Mouse (Mus musculus): Measurements from ENCODE around the gene Lsamp. TPM values are rescaled to one million over a fixed set of nuclear protein-coding genes. Genes with fewer than 3 reads are reported as not detected.
A peak's percentile ranks its signal among the peaks of the same experiment; 100 is the strongest.
"Not testable (repeated sequence)": the region's sequence is repeated elsewhere in the genome, so short reads cannot be mapped to it uniquely, and the experiment has no call there.

Lsamp gene
- polyA plus RNA-seq, 1 experiment from 2014 or later: 1.5 TPM

DNA sequence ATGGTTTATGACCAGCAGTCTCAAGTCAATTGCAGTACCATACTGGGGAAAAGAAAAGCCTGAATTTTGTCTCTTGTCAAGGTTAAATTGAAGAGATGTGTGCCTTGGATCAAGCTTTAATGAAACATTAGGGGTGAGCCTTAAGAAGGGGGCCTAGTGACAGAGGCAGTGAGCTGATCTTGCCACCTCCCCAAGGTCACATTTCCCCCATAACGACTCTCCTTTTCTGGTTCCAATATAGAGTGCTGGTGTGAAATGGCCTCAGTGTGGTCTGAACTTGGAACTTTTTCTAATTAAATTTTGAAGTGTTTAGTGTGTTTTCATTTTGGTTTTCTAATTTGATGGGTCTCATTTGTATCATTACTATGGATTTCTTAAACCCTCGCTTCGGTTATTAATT is 623.3 kb downstream of the Lsamp start:
- TF ChIP-seq CTCF (IDR thresholded peaks at IDR 0.05; ENCODE audit: low read depth): no peak
- no peaks in the 10 kb centered on the region for H3K36me3 ChIP-seq (ENCODE audit: control insufficient read depth, insufficient read depth)
- H3K27ac ChIP-seq (ENCODE audit: low read depth, low read length): no peak overlapping the region
- H3K9me3 ChIP-seq (ENCODE audit: control insufficient read depth): no peaks in the 10 kb centered on the region
- ATAC-seq: no peak
- no peak overlapping the region for H3K4me3 ChIP-seq (ENCODE audit: low read depth, low read length)
- H3K4me2 ChIP-seq (replicated peaks; ENCODE audit: low read depth): no peak overlapping the region
- WGBS: 91% methylated on average over 3 of the region's 3 CpGs
- no peaks in the 10 kb centered on the region for H3K27me3 ChIP-seq (replicated peaks; ENCODE audit: control insufficient read depth, insufficient read depth, low read length)
- no peak overlapping the region for H3K9ac ChIP-seq (ENCODE audit: low read depth, low read length)
- H3K4me1 ChIP-seq (replicated peaks; ENCODE audit: control insufficient read depth, insufficient read depth, low read length): no peaks in the 10 kb centered on the region

DNA sequence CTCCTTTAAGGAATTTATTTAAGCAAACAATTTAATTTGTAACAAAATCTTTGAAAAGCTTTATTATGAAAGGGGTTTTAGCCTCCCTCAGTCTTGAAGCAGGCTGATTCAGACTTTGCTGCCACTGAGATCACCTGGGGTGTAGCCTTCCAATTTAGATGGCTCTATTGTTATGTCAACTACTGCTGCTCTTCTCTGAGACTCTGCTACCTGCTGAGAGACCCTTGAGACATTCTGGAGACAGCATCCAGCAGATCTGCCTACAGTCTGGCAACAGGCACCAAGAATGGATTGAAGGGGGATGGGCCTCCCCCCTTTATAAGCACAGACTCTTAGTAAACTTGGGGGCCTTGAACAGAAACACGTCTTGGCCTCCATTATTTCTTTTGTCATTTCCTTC is 632.5 kb downstream of the Lsamp start:
- not testable (repeated sequence) for H3K4me3 ChIP-seq (ENCODE audit: low read depth, low read length); H3K9me3 ChIP-seq (ENCODE audit: control insufficient read depth); H3K9ac ChIP-seq (ENCODE audit: low read depth, low read length); ATAC-seq; H3K36me3 ChIP-seq (ENCODE audit: control insufficient read depth, insufficient read depth); H3K4me2 ChIP-seq (replicated peaks; ENCODE audit: low read depth); H3K27ac ChIP-seq (ENCODE audit: low read depth, low read length); H3K27me3 ChIP-seq (replicated peaks; ENCODE audit: control insufficient read depth, insufficient read depth, low read length); H3K4me1 ChIP-seq (replicated peaks; ENCODE audit: control insufficient read depth, insufficient read depth, low read length)
- WGBS: 24% methylated on average over 1 of the region's 1 CpGs

DNA sequence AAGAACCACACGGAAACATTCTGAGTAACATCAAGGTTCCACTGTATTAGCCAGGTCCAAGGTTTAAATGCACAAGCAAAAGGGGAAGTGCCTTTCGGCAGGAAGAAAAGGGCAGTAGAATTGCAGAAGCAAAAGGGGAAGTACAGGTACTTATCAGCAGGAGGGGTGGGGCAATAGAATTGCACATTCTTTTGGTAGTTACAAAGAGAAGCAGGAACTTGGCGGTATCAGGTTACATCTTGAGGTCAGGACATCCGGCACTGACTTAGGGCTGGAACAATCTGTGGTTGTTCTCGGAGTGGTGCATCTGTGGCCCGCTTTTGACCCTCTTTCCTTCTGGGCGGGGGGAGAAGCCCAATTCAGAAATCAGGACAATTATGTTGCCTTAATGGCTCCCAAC is 636.9 kb downstream of the Lsamp start:
- not testable (repeated sequence) for H3K4me2 ChIP-seq (replicated peaks; ENCODE audit: low read depth); ATAC-seq; H3K27ac ChIP-seq (ENCODE audit: low read depth, low read length); H3K4me3 ChIP-seq (ENCODE audit: low read depth, low read length); H3K9me3 ChIP-seq (ENCODE audit: control insufficient read depth); H3K36me3 ChIP-seq (ENCODE audit: control insufficient read depth, insufficient read depth); H3K9ac ChIP-seq (ENCODE audit: low read depth, low read length); H3K27me3 ChIP-seq (replicated peaks; ENCODE audit: control insufficient read depth, insufficient read depth, low read length); H3K4me1 ChIP-seq (replicated peaks; ENCODE audit: control insufficient read depth, insufficient read depth, low read length)
- WGBS: 67% methylated on average over 7 of the region's 7 CpGs

DNA sequence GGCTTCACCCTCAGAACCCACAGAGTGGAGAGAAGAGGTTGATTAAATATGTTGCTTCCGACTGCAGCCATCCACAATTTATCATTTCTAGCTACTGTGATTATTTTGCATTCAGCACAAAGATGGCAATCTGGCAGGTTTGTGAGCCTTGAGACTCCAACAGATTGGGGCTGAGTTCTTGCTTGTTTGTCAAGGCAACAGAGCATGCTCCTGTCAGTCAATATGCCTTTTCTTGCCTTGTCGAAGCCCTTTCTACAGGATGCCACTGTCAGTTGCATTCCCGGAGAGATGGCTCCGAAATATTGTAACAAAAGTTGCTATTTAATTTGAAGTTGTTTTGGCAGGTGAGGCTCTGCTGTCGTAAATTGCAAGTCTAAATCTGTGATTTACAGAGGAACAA is 643.0 kb downstream of the Lsamp start:
- 79% methylated on average over 5 of the region's 5 CpGs for WGBS
- Histone ChIP-seq H3K27me3 (replicated peaks; ENCODE audit: control insufficient read depth, insufficient read depth, low read length) (no peaks in the 10 kb centered on the region), H3K9ac (ENCODE audit: low read depth, low read length) (no peak overlapping the region), H3K9me3 (ENCODE audit: control insufficient read depth) (no peaks in the 10 kb centered on the region), H3K4me1 (replicated peaks; ENCODE audit: control insufficient read depth, insufficient read depth, low read length) (no peaks in the 10 kb centered on the region), H3K36me3 (ENCODE audit: control insufficient read depth, insufficient read depth) (no peaks in the 10 kb centered on the region), H3K4me3 (ENCODE audit: low read depth, low read length) (no peak overlapping the region), H3K27ac (ENCODE audit: low read depth, low read length) (no peak overlapping the region), H3K4me2 (replicated peaks; ENCODE audit: low read depth) (no peak overlapping the region)
- no peak for ATAC-seq
- no peak for TF ChIP-seq CTCF (IDR thresholded peaks at IDR 0.05; ENCODE audit: low read depth)

- no peak overlapping the region for H3K9ac ChIP-seq (ENCODE audit: low read depth, low read length)
- no peaks in the 10 kb centered on the region for H3K4me1 ChIP-seq (replicated peaks; ENCODE audit: control insufficient read depth, insufficient read depth, low read length)
- TF ChIP-seq CTCF (IDR thresholded peaks at IDR 0.05; ENCODE audit: low read depth): peak; percentile 41
- ATAC-seq: no peak
- no peak overlapping the region for H3K27ac ChIP-seq (ENCODE audit: low read depth, low read length)
- H3K4me3 ChIP-seq (ENCODE audit: low read depth, low read length): no peak overlapping the region
- 72% methylated on average over 3 of the region's 3 CpGs for WGBS
- no peak overlapping the region for H3K4me2 ChIP-seq (replicated peaks; ENCODE audit: low read depth)
- H3K27me3 ChIP-seq (replicated peaks; ENCODE audit: control insufficient read depth, insufficient read depth, low read length): no peaks in the 10 kb centered on the region
- H3K36me3 ChIP-seq (ENCODE audit: control insufficient read depth, insufficient read depth): no peaks in the 10 kb centered on the region
- H3K9me3 ChIP-seq (ENCODE audit: control insufficient read depth): no peaks in the 10 kb centered on the region
These were observed 655.6 kb downstream of the Lsamp start for GRCm38 (mm10) chr16:40639621-40640371.

DNA sequence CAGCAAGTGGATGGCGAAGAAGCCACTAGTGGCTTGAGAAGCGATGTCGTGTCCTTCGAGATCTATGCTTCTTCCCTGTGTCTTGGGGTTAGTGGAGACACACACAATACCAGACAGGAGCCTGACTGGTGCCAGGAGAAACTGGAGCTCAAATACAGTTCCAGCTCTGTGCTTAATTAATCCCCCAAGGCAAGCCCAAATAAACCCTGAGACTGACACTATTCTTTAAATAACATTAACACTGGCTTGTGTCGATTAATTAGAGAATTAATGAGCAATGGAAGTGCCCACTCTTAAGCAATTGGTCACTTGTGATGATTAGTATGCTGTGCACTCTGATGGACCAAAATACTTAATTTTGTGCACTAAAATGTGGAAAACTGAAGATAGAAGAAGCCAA is 668.6 kb downstream of the Lsamp start:
- ATAC-seq: no peak
- Histone ChIP-seq H3K4me3 (ENCODE audit: low read depth, low read length) (no peak overlapping the region), H3K9me3 (ENCODE audit: control insufficient read depth) (no peaks in the 10 kb centered on the region), H3K9ac (ENCODE audit: low read depth, low read length) (no peak overlapping the region), H3K27me3 (replicated peaks; ENCODE audit: control insufficient read depth, insufficient read depth, low read length) (no peaks in the 10 kb centered on the region), H3K27ac (ENCODE audit: low read depth, low read length) (no peak overlapping the region), H3K4me1 (replicated peaks; ENCODE audit: control insufficient read depth, insufficient read depth, low read length) (no peaks in the 10 kb centered on the region), H3K4me2 (replicated peaks; ENCODE audit: low read depth) (no peak overlapping the region), H3K36me3 (ENCODE audit: control insufficient read depth, insufficient read depth) (no peaks in the 10 kb centered on the region)
- TF ChIP-seq CTCF (IDR thresholded peaks at IDR 0.05; ENCODE audit: low read depth): no peak
- 93% methylated on average over 5 of the region's 5 CpGs for WGBS

- Histone ChIP-seq H3K4me2 (replicated peaks; ENCODE audit: low read depth) (no peak overlapping the region), H3K4me3 (ENCODE audit: low read depth, low read length) (no peak overlapping the region), H3K36me3 (ENCODE audit: control insufficient read depth, insufficient read depth) (no peaks in the 10 kb centered on the region), H3K4me1 (replicated peaks; ENCODE audit: control insufficient read depth, insufficient read depth, low read length) (no peaks in the 10 kb centered on the region), H3K9me3 (ENCODE audit: control insufficient read depth) (no peaks in the 10 kb centered on the region), H3K9ac (ENCODE audit: low read depth, low read length) (no peak overlapping the region), H3K27ac (ENCODE audit: low read depth, low read length) (no peak overlapping the region), H3K27me3 (replicated peaks; ENCODE audit: control insufficient read depth, insufficient read depth, low read length) (no peaks in the 10 kb centered on the region)
- 85% methylated on average over 1 of the region's 1 CpGs for WGBS
- no peak for TF ChIP-seq CTCF (IDR thresholded peaks at IDR 0.05; ENCODE audit: low read depth)
- no peak for ATAC-seq
These were observed 669.3 kb downstream of the Lsamp start for GRCm38 (mm10) chr16:40653508-40653907.
